Comparison of ENCODE assay signal across 8 mouse cellular contexts in the genomic region with DNA sequence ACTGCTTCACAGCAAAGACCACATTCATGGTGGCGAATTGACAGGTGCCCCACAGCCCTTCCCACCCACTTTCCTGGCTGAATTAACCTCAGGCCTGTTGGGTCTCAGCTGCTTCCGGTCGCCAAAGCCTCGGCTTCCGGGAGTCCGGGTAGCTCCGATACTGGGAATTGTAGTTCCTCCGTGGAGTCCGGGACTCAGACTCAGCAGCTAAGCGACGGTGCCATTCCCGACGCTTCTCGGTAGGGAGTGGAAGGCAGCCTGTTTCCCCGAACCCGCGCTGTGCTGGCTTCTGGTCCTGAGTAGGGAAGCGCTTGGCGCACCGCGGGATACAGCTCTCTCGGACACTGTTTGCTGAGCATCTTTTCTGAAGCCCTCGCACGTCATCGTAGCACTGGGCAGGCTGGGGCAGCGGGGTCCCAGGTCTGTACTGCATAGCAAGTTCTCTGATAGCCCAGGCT. TPM values are rescaled to one million over a fixed set of nuclear protein-coding genes. Genes with fewer than 3 reads are reported as not detected.
A peak's percentile ranks its signal among the peaks of the same experiment; 100 is the strongest.
DNase-seq lines count a peak whose midpoint lies in the region; ATAC-seq and TF ChIP-seq lines count a peak whose summit lies in the region.

No protein-coding gene starts in this region.

- peak overlapping the region; percentile 69 for H3K4me2 ChIP-seq in forebrain, embryonic 16.5 days (ENCODE audit: low read length)
- H3K4me2 ChIP-seq in lung, embryonic 15.5 days: peak overlapping the region; percentile 81

- no peaks in the 10 kb centered on the region for H3K27me3 ChIP-seq in G1E (ENCODE audit: insufficient read depth, low read length)
- no peaks in the 10 kb centered on the region for H3K27me3 ChIP-seq in forebrain, embryonic 16.5 days (replicated peaks; ENCODE audit: control insufficient read depth, insufficient read depth, low read length)
- no peaks in the 10 kb centered on the region for H3K27me3 ChIP-seq in lung, embryonic 15.5 days

- peak overlapping the region; percentile 89 for H3K27ac ChIP-seq in forebrain, embryonic 16.5 days (ENCODE audit: low read length)
- peak overlapping the region; percentile 82 for H3K27ac ChIP-seq in lung, embryonic 15.5 days

- H3K9ac ChIP-seq in forebrain, embryonic 16.5 days (replicated peaks; ENCODE audit: low read depth, low read length): peak overlapping the region; percentile 64
- H3K9ac ChIP-seq in lung, embryonic 15.5 days: peak overlapping the region; percentile 51

- peaks cover 26% of the 10 kb centered on the region for H3K4me1 ChIP-seq in G1E (ENCODE audit: insufficient read depth, low read depth, low read length)
- H3K4me1 ChIP-seq in forebrain, embryonic 16.5 days (replicated peaks; ENCODE audit: control insufficient read depth, insufficient read depth, low read length): peaks cover 9% of the 10 kb centered on the region
- H3K4me1 ChIP-seq in lung, embryonic 15.5 days: peaks cover 9% of the 10 kb centered on the region; the same call in 1 of the 2 replicates

- peak; percentile 75 for DNase-seq in G1E (ENCODE audit: low spot score)
- DNase-seq in cerebellum, adult 18-20 months: peak; percentile 91
- DNase-seq in heart, postnatal 4 days: peak; percentile 91
- peak; percentile 80 to 89 for DNase-seq in layer of hippocampus, adult 8-10 months (ENCODE audit: low spot score in 2 of 2)
- DNase-seq in ovary, adult 18-20 months (ENCODE audit: low spot score): peak; percentile 76
- DNase-seq in thymus, postnatal 0 days (ENCODE audit: low spot score): peak; percentile 83

- H3K4me3 ChIP-seq in G1E (ENCODE audit: low read depth, low read length): peak overlapping the region; percentile 83
- peak overlapping the region; percentile 67 for H3K4me3 ChIP-seq in forebrain, embryonic 16.5 days (replicated peaks; ENCODE audit: low read length)
- peak overlapping the region; percentile 57 for H3K4me3 ChIP-seq in lung, embryonic 15.5 days

- TF ChIP-seq CTCF in G1E (IDR thresholded peaks at IDR 0.05; ENCODE audit: low read depth, low read length): no peak

- ATAC-seq in G1E (ENCODE audit: extremely low read depth, insufficient number of reproducible peaks, low FRiP score, poor library complexity, severe bottlenecking): peak; percentile 81
- ATAC-seq in forebrain, embryonic 16.5 days: peak; percentile 98
- ATAC-seq in lung, embryonic 15.5 days (ENCODE audit: borderline replicate concordance, extremely low read depth, low FRiP score, low TSS enrichment): peak; percentile 93

- no peaks in the 10 kb centered on the region for H3K9me3 ChIP-seq in G1E (replicated peaks)
- H3K9me3 ChIP-seq in forebrain, embryonic 16.5 days (ENCODE audit: control insufficient read depth, low read length): no peaks in the 10 kb centered on the region
- H3K9me3 ChIP-seq in lung, embryonic 15.5 days: no peaks in the 10 kb centered on the region

- peaks cover 24% of the 10 kb centered on the region for H3K36me3 ChIP-seq in G1E (replicated peaks)
- peaks cover 1% of the 10 kb centered on the region; the same call in 1 of the 2 replicates for H3K36me3 ChIP-seq in forebrain, embryonic 16.5 days (ENCODE audit: control insufficient read depth, insufficient read depth)
- H3K36me3 ChIP-seq in lung, embryonic 15.5 days: no peaks in the 10 kb centered on the region

- WGBS in forebrain, embryonic 16.5 days: under 1% methylated on average over 26 of the region's 26 CpGs
- WGBS in lung, embryonic 15.5 days: under 1% methylated on average over 26 of the region's 26 CpGs

RNA-seq across cellular contexts. Expression of a gene that starts 0.5 kb away (rescaled TPM):
- total RNA-seq in G1E (2014; fragmentation: Nextera tagmentation) (19.8 and 28.7 TPM in 2 replicates), G1E (2017) (16.1 and 21.4 TPM in 2 replicates)
- polyA plus RNA-seq in G1E (2012): 6.1 and 6.7 TPM in 2 replicates
- polyA plus RNA-seq in forebrain, embryonic 16.5 days (2015; fragmentation: Nextera tagmentation; extraction: Ambion mirVana): 55.3 and 57.4 TPM in 2 replicates
- total RNA-seq in heart, postnatal 4 days (2021): 10 to 100 TPM; 33.7 to 34.5 TPM
- total RNA-seq in layer of hippocampus, adult 8-10 months (2022): 10 to 100 TPM; 42.9 to 55.4 (median 51.6) TPM
- polyA plus RNA-seq in lung, embryonic 15.5 days (2015; fragmentation: Nextera tagmentation; extraction: Ambion mirVana): 32.2 and 33.4 TPM in 2 replicates
- polyA plus RNA-seq in thymus, postnatal 0 days (2015; fragmentation: Nextera tagmentation; extraction: Ambion mirVana): 58.7 and 61.6 TPM in 2 replicates

RNA-seq across cellular contexts. Expression of a gene that starts 46.6 kb away (rescaled TPM):
- total RNA-seq in G1E (2014; fragmentation: Nextera tagmentation) (10.1 and 17.4 TPM in 2 replicates), G1E (2017) (21.7 and 22.1 TPM in 2 replicates)
- 11.3 and 11.8 TPM in 2 replicates for polyA plus RNA-seq in G1E (2012)
- polyA plus RNA-seq in forebrain, embryonic 16.5 days (2015; fragmentation: Nextera tagmentation; extraction: Ambion mirVana): 8.8 and 9.3 TPM in 2 replicates
- total RNA-seq in heart, postnatal 4 days (2021): 10 to 100 TPM; 45.7 to 47.4 TPM
- total RNA-seq in layer of hippocampus, adult 8-10 months (2022): 10 to 100 TPM; 38.1 to 40.1 (median 38.9) TPM
- 22.0 and 22.9 TPM in 2 replicates for polyA plus RNA-seq in lung, embryonic 15.5 days (2015; fragmentation: Nextera tagmentation; extraction: Ambion mirVana)
- 12.2 and 17.7 TPM in 2 replicates for polyA plus RNA-seq in thymus, postnatal 0 days (2015; fragmentation: Nextera tagmentation; extraction: Ambion mirVana)

Comparison
In these comparisons a context has a peak if more than half of its experiments do, and no peak if none do; other contexts are left out.
1. Peak in every context shown above with its lines: DNase-seq, ATAC-seq, H3K4me3 ChIP-seq and H3K27ac ChIP-seq.